Mouse (Mus musculus) heart, embryonic 12.5 days (tissue): ENCODE measurements around the gene Kcnj12. TPM values are rescaled to one million over a fixed set of nuclear protein-coding genes. Genes with fewer than 3 reads are reported as not detected.

Experiments used
- ATAC-seq: fragments of 200-750 bp; cut with Nextera tagmentation; 2 replicates; pipeline ENCODE4 v1.8.0; 2017; ENCODE audit warnings: moderate TSS enrichment, moderate library complexity; ENCODE audit not compliant: insufficient number of reproducible peaks, low FRiP score
- H3K27ac ChIP-seq: fragments of 300-500 bp; sonication (generic); 2 replicates; pipeline ENCODE4 v1.5.1; 2016; ENCODE audit warnings: mild to moderate bottlenecking, moderate library complexity; ENCODE audit not compliant: poor library complexity, severe bottlenecking
- H3K27me3 ChIP-seq: fragments of 300-500 bp; sonication (generic); replicated peaks from 2 replicates; pipeline ENCODE4 v1.6.1; 2016; ENCODE audit warnings: mild to moderate bottlenecking, moderate library complexity
- H3K36me3 ChIP-seq: fragments of 300-500 bp; sonication (generic); 2 replicates; pipeline ENCODE4 v1.6.1; 2016; ENCODE audit warnings: mild to moderate bottlenecking, moderate library complexity
- H3K4me1 ChIP-seq: fragments of 300-500 bp; sonication (generic); replicated peaks from 2 replicates; pipeline ENCODE4 v1.6.1; 2016; ENCODE audit warnings: mild to moderate bottlenecking
- H3K4me2 ChIP-seq: fragments of 300-500 bp; sonication (generic); 2 replicates; pipeline ENCODE4 v1.6.1; 2016; ENCODE audit warnings: mild to moderate bottlenecking, moderate library complexity
- H3K4me3 ChIP-seq: fragments of 300-500 bp; sonication (generic); 2 replicates; pipeline ENCODE4 v1.5.1; 2016; ENCODE audit warnings: mild to moderate bottlenecking
- H3K9ac ChIP-seq: fragments of 300-500 bp; sonication (generic); 2 replicates; pipeline ENCODE4 v1.6.1; 2016; ENCODE audit warnings: mild to moderate bottlenecking, moderate library complexity
- H3K9me3 ChIP-seq: fragments of 300-500 bp; sonication (generic); replicated peaks from 2 replicates; pipeline ENCODE4 v1.6.1; 2016; ENCODE audit warnings: mild to moderate bottlenecking, moderate library complexity
- WGBS: fragments of 180-500 bp; shearing (Covaris S2); methylation state at CpG from one replicate; pipeline ENCODE4 v1.1.7; 2016; 5-methylcytosine and 5-hydroxymethylcytosine counted together
- polyA plus RNA-seq: library from polyadenylated mRNA; unstranded; fragments of >200 nt; fragmentation: Nextera tagmentation; extraction: Ambion mirVana; gene quantifications from 2 replicates; pipeline ENCODE4 v1.2.1, GENCODE M21; 2016

Kcnj12 gene
- polyA plus RNA-seq, 1 experiment from 2014 or later = 3.8 TPM

GRCm38 (mm10) chr11:61036639-61037038, 14.3 kb downstream of the Kcnj12 start:
- H3K4me1 ChIP-seq = peaks cover 9% of the 10 kb centered on the region
- no peaks in the 10 kb centered on the region for H3K9me3 ChIP-seq
- H3K4me3 ChIP-seq = no peak overlapping the region
- 89% methylated on average over 9 of the region's 9 CpGs for WGBS
- 0 out of 2 replicates have a peak, but pooled peaks cover 8% of the 10 kb centered on the region for H3K27me3 ChIP-seq
- H3K9ac ChIP-seq = no peak overlapping the region
- no peak overlapping the region for H3K4me2 ChIP-seq
- ATAC-seq = no peak
- H3K36me3 ChIP-seq = no peaks in the 10 kb centered on the region
- no peak overlapping the region for H3K27ac ChIP-seq

DNA sequence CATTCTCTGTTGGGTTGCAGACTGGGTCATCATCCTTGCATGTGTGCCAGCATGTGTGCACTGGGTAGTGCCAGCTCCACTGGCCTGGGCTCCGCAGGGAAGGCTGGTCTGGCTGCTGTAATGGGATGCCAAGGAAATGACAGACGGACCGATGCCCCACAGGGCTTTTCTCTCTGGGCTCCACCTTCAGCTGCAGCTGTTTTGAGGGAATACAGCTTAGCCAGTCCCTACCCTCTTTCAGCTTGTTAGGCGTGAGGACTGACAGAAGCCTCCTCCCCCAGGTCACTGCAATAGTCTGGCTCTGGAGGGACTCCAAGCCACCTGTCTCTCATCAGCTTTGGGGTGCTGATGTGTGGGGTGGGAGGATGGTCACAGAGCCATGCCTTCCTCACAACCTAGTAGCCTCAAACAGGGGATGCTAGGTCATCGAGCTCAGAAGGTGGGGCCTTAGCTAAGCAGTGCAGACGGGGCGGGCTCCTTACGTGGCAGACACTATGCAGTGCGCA, 16.0 kb downstream of the Kcnj12 start:
- no peaks in the 10 kb centered on the region for H3K36me3 ChIP-seq
- ATAC-seq = peak; percentile 36; the same call in 1 of the 2 replicates
- WGBS = 58% methylated on average over 9 of the region's 9 CpGs

DNA sequence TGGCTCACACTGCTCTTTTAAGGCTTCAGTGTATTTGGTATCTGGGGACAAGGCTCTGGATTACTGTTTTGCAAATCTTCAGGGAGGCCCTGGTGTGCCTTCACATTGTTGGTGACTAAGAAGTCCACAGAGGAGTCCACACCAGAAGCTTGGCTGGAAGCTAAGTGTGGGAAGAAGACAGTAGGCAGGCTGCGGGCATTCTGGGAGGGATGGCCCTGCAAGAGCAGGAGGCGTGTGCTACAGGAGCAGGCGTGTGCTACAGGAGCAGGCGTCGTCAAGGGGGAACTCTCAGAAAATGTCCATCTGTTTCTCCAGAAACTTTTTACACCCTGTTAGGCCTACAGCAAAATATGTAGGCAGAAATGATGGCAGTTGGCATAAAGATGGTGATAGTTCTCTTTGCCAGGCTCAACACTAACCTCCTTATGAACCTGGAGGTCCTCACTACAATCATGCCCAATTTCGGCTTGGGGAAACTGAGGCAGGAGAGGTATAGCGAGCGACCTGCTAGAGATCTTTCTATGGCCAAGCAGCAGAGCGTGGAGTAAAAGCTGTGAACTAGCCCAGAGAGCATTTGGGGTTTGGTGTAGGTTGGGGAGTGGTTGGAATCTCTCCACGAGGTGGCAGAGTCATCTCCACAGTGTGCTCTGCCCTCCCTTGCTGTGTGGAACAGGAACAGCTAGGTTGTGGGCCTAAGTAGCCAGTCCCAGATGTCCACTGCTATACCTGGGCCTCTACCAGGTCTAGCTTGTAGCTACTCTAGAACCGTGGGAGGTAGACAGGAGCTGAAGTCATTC, 18.7 kb downstream of the Kcnj12 start:
- Histone ChIP-seq H3K9me3 (no peaks in the 10 kb centered on the region), H3K4me2 (no peak overlapping the region), H3K27ac (no peak overlapping the region), H3K9ac (no peak overlapping the region), H3K27me3 (0 out of 2 replicates have a peak, but pooled peaks cover 8% of the 10 kb centered on the region), H3K4me3 (no peak overlapping the region), H3K36me3 (no peaks in the 10 kb centered on the region), H3K4me1 (peaks cover 25% of the 10 kb centered on the region)
- 78% methylated on average over 11 of the region's 11 CpGs for WGBS
- ATAC-seq = no peak

More for the DNA sequence above, 16.0 kb downstream of the Kcnj12 start:
- 0 out of 2 replicates have a peak, but pooled peaks cover 8% of the 10 kb centered on the region for H3K27me3 ChIP-seq
- peak overlapping the region; percentile 4; the same call in 1 of the 2 replicates for H3K9ac ChIP-seq
- no peaks in the 10 kb centered on the region for H3K9me3 ChIP-seq
- H3K27ac ChIP-seq = no peak overlapping the region
- H3K4me2 ChIP-seq = no peak overlapping the region
- H3K4me3 ChIP-seq = no peak overlapping the region
- peaks cover 21% of the 10 kb centered on the region for H3K4me1 ChIP-seq

GRCm38 (mm10) chr11:61042593-61042992, 20.2 kb downstream of the Kcnj12 start:
- H3K4me1 ChIP-seq = peaks cover 25% of the 10 kb centered on the region
- H3K9me3 ChIP-seq = no peaks in the 10 kb centered on the region
- H3K4me3 ChIP-seq = no peak overlapping the region
- H3K27me3 ChIP-seq = 0 out of 2 replicates have a peak, but pooled peaks cover 8% of the 10 kb centered on the region
- peak overlapping the region; percentile 5; the same call in 1 of the 2 replicates for H3K9ac ChIP-seq
- no peak; the same call in 1 of the 2 replicates for ATAC-seq
- no peak overlapping the region for H3K27ac ChIP-seq
- peak overlapping the region; percentile 25; the same call in 1 of the 2 replicates for H3K4me2 ChIP-seq
- WGBS = 5% methylated on average over 8 of the region's 8 CpGs
- H3K36me3 ChIP-seq = no peaks in the 10 kb centered on the region

DNA sequence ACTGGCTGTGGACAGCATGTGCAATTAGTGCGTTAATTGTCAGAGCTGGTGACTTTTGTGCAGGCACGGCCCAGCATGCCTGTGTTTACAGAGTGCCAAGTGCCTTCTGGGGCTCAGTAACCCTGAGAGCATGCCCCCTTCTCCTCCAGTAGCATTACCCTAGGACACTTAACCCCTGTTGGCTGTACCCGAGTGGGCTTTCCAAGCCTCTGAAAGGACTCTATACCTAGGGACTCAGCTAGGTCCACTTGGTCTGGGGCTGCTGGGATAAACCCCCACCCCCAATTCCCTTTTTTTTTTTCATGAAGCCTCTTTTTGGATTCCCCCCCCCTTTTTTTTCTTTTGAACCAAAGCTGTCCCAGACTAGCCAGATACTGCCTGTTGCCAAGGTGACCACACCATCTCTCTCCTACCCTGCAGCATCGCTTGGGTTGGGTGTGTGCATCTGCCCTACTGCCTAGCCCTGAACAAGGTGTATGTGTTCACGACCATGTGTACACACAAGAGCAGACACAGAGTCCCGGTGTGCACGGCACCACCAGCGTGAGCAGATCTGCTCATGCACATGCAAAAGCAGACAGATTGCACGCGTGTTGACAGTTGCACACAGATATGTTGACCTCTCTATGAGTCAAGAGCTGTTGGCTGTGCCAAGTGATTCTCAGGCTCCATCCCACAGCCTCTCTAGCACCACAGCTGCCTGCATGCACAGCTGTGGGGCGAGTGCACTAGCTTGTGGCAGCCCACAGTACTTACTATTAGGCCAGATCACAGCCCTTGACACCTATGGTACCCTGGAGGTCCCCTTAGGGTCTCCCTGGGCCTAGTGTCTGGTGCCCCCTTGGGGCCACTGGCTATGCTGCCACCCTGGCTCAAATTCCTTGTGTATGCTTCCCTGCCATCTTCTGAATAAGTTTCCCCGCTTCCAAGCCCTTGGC, 21.0 kb downstream of the Kcnj12 start:
- ATAC-seq = no peak
- H3K9me3 ChIP-seq = no peaks in the 10 kb centered on the region
- peaks cover 22% of the 10 kb centered on the region for H3K4me1 ChIP-seq
- H3K4me2 ChIP-seq = no peak overlapping the region
- 0 out of 2 replicates have a peak, but pooled peaks cover 8% of the 10 kb centered on the region for H3K27me3 ChIP-seq
- WGBS = 71% methylated on average over 12 of the region's 12 CpGs
- H3K27ac ChIP-seq = no peak overlapping the region
- no peak overlapping the region for H3K4me3 ChIP-seq
- no peaks in the 10 kb centered on the region for H3K36me3 ChIP-seq
- peak overlapping the region; percentile 5; the same call in 1 of the 2 replicates for H3K9ac ChIP-seq

GRCm38 (mm10) chr11:61044741-61045140, 22.4 kb downstream of the Kcnj12 start:
- Histone ChIP-seq H3K4me1 (peaks cover 17% of the 10 kb centered on the region), H3K9me3 (no peaks in the 10 kb centered on the region), H3K27ac (no peak overlapping the region), H3K27me3 (0 out of 2 replicates have a peak, but pooled peaks cover 8% of the 10 kb centered on the region), H3K4me3 (no peak overlapping the region), H3K4me2 (no peak overlapping the region), H3K36me3 (no peaks in the 10 kb centered on the region), H3K9ac (no peak overlapping the region)
- 75% methylated on average over 5 of the region's 5 CpGs for WGBS
- ATAC-seq = no peak

DNA sequence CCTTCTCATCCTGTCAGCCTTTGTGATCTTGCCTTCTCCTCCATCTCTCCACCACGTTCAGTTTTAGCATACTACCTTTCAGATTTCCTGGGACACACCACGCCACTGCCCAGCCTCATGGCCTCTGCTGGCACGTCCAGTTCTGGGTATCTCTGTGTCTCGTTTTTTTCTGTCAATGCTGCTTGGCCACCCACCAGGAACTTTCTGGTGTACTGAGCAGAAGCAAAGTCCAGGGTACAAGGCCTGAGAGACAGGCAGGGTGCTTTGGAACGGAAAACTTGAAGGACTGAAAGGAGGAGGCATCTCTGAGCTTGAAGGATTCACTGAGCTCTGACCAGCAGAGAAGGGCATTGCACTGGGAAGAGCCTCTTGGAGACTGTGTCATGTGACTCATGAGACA, 25.1 kb downstream of the Kcnj12 start:
- no peaks in the 10 kb centered on the region for H3K36me3 ChIP-seq
- H3K9me3 ChIP-seq = no peaks in the 10 kb centered on the region
- H3K27me3 ChIP-seq = no peaks in the 10 kb centered on the region
- no peak overlapping the region for H3K4me3 ChIP-seq
- ATAC-seq = no peak
- H3K4me2 ChIP-seq = no peak overlapping the region
- no peak overlapping the region for H3K27ac ChIP-seq
- 77% methylated on average over 5 of the region's 5 CpGs for WGBS
- peaks cover 28% of the 10 kb centered on the region for H3K4me1 ChIP-seq
- H3K9ac ChIP-seq = no peak overlapping the region

GRCm38 (mm10) chr11:61051151-61051550, 28.8 kb downstream of the Kcnj12 start:
- Histone ChIP-seq H3K27me3 (no peaks in the 10 kb centered on the region), H3K4me2 (peak overlapping the region; percentile 40), H3K36me3 (no peaks in the 10 kb centered on the region), H3K4me1 (peaks cover 15% of the 10 kb centered on the region), H3K9me3 (no peaks in the 10 kb centered on the region), H3K4me3 (no peak overlapping the region), H3K27ac (no peak overlapping the region), H3K9ac (no peak overlapping the region)
- no peak for ATAC-seq
- WGBS = 9% methylated on average over 8 of the region's 8 CpGs

GRCm38 (mm10) chr11:61056871-61057270, 34.5 kb downstream of the Kcnj12 start:
- no peaks in the 10 kb centered on the region for H3K9me3 ChIP-seq
- H3K4me3 ChIP-seq = no peak overlapping the region
- H3K4me1 ChIP-seq = peaks cover 24% of the 10 kb centered on the region
- 81% methylated on average over 5 of the region's 5 CpGs for WGBS
- H3K4me2 ChIP-seq = no peak overlapping the region
- H3K9ac ChIP-seq = no peak overlapping the region
- H3K36me3 ChIP-seq = no peaks in the 10 kb centered on the region
- no peak overlapping the region for H3K27ac ChIP-seq
- no peak for ATAC-seq
- no peaks in the 10 kb centered on the region for H3K27me3 ChIP-seq

- peak overlapping the region; percentile 30 for H3K27ac ChIP-seq
- H3K4me2 ChIP-seq = 0 out of 2 replicates have a peak overlapping the region, but pooled peaks have one; percentile 10
- peaks cover 24% of the 10 kb centered on the region for H3K4me1 ChIP-seq
- ATAC-seq = peak; percentile 55; the same call in 1 of the 2 replicates
- H3K4me3 ChIP-seq = no peak overlapping the region
- H3K9ac ChIP-seq = no peak overlapping the region
- 27% methylated on average over 10 of the region's 10 CpGs for WGBS
- H3K27me3 ChIP-seq = no peaks in the 10 kb centered on the region
- H3K36me3 ChIP-seq = no peaks in the 10 kb centered on the region
- H3K9me3 ChIP-seq = no peaks in the 10 kb centered on the region
These were observed 37.5 kb downstream of the Kcnj12 start for GRCm38 (mm10) chr11:61059691-61060457.
